Mouse (Mus musculus): ENCODE results near the gene Tmem160.

The Tmem160 gene

GRCm38 (mm10) chr7:16452587-16453073 is at the start of gene Tmem160:
Gene Tmem160, plus strand, starts transcription at chr7:16452779.
- peak; percentile 70 for DNase-seq (ENCODE audit: low spot score)

GRCm38 (mm10) chr7:16402968-16403948 is 49.3 kb upstream of the Tmem160 start:
- peak; percentile 7 for DNase-seq (ENCODE audit: low spot score)

GRCm38 (mm10) chr7:16404315-16405072 is 48.1 kb upstream of the Tmem160 start:
- DNase-seq (ENCODE audit: low spot score), result peak; percentile 3

- DNase-seq (ENCODE audit: low spot score), result peak; percentile 15
Observed at GRCm38 (mm10) chr7:16405073-16405455, 47.5 kb upstream of the Tmem160 start.

- peak; percentile 36 for DNase-seq (ENCODE audit: low spot score)
Observed at GRCm38 (mm10) chr7:16405516-16406351, 46.8 kb upstream of the Tmem160 start.

GRCm38 (mm10) chr7:16406978-16407377 is 45.6 kb upstream of the Tmem160 start:
- DNase-seq (ENCODE audit: low spot score), result no peak

GRCm38 (mm10) chr7:16411100-16411499 is 41.5 kb upstream of the Tmem160 start:
- DNase-seq (ENCODE audit: low spot score), result no peak

- no peak for DNase-seq (ENCODE audit: low spot score)
Observed at GRCm38 (mm10) chr7:16412220-16412896, 40.2 kb upstream of the Tmem160 start.

GRCm38 (mm10) chr7:16412930-16413329 is 39.6 kb upstream of the Tmem160 start:
- no peak for DNase-seq (ENCODE audit: low spot score)

- no peak for DNase-seq (ENCODE audit: low spot score)
Observed at GRCm38 (mm10) chr7:16415426-16415825, 37.2 kb upstream of the Tmem160 start.

GRCm38 (mm10) chr7:16417141-16417771 is 35.3 kb upstream of the Tmem160 start:
- no peak for DNase-seq (ENCODE audit: low spot score)

GRCm38 (mm10) chr7:16418713-16419112 is 33.9 kb upstream of the Tmem160 start:
- DNase-seq (ENCODE audit: low spot score), result no peak

GRCm38 (mm10) chr7:16420493-16421118 is 32.0 kb upstream of the Tmem160 start:
- no peak for DNase-seq (ENCODE audit: low spot score)

- no peak for DNase-seq (ENCODE audit: low spot score)
Observed at GRCm38 (mm10) chr7:16422222-16422856, 30.2 kb upstream of the Tmem160 start.

- no peak for DNase-seq (ENCODE audit: low spot score)
Observed at GRCm38 (mm10) chr7:16423731-16424130, 28.8 kb upstream of the Tmem160 start.

- DNase-seq (ENCODE audit: low spot score), result no peak
Observed at GRCm38 (mm10) chr7:16425721-16426120, 26.9 kb upstream of the Tmem160 start.

- DNase-seq (ENCODE audit: low spot score), result peak; percentile 52
Observed at GRCm38 (mm10) chr7:16426129-16426729, 26.4 kb upstream of the Tmem160 start.

GRCm38 (mm10) chr7:16433352-16433971 is 19.1 kb upstream of the Tmem160 start:
- no peak for DNase-seq (ENCODE audit: low spot score)

GRCm38 (mm10) chr7:16435088-16435487 is 17.5 kb upstream of the Tmem160 start:
- no peak for DNase-seq (ENCODE audit: low spot score)

Data from ovary, postnatal 10 days (tissue).